Mouse (Mus musculus): ENCODE data around the gene Slc6a20b.

Gene Slc6a20b

DNA sequence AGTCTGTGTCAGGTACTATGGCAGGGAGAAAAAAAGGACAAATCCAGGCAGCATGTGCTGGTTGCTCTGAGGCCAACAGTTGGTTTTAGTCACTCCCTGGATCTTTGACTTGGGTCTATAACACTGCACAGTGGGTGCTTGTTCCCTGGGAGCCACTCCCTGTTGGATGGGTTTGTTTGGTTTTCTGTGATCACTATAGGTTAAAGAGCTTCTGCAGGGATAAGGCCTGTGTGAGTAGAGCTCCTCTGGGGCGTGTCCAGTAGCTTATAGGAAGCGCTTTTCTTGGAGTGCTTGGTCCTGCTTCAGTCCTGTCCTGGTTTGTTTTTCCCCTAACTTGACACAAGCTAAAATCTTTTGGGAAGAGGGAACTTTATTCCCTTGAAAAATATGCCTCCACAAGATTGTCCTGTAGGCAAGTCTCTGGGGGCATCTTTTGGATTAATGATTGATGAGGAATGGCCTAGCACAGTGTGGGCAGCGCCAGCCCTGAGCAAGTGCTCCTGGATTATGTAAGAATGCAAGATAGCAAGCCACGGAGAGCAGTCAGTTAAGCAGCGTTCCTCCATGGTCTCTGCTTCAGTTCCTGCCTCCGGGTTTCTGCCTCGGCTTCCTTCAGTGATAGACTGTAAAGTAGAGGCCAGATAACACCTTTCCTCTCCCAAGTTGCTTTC is 43.0 kb downstream of the Slc6a20b start:
- no peak for DNase-seq (ENCODE audit: low spot score in 2 of 2)

DNA sequence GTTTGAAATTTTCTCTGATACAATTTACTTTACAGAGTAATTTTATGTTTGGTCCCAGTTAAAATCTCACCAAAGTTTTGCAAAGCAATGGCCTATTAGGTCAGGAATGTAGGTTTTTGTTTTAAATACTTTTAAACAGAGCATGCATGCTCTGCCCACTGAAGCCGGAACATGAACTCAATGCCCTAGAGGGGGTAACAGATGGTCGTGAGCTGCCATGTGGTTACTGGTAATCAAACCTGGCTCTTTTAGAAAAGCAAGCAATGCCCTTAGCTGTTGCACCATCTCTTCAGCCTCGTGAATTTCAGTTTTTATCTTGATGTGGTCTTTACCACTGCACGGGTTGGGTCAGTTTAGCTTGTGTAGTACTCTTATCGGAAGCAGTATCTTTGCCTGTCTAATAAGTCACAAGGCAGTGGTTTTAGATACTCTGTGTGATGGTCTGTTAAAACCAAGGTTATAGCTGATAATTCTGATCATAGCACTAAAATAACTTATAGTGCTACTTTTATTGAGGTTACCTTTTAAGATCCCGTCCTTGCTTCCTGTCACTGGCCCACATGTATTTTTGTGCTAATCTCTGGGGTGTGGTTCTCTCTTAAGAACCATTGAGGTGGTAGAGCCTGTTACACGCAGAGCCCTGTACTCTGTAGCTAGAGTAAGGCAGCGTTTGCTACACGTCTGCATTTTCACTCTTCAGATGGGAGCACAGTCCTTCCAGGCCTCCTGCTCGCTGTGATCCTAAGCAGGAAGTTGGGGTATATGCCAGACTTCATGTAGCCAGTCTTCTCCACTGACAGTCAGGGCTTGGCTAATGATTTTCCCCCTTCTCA is 54.8 kb downstream of the Slc6a20b start:
- DNase-seq (ENCODE audit: low spot score in 2 of 2) = no peak

DNA sequence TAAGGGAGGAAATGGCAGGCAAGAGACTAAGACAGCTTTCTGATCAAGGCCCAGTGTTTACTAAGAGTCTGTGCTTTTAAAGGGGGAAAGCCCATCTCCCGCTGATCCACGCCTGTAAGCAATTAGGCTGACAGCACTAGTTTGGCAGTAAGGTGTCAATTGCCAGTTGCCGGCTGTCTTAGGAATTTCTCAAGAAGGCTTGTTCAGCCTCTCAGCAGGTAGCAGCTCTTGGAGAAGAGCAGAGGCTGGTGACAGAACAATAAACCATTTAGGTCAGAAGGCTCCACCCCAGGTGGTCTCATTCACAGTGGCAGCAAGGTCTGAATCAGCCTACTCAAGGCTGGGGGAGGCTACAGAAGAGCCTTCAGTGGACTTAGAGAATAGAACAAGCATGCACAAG is 77.8 kb downstream of the Slc6a20b start:
- DNase-seq (ENCODE audit: low spot score in 2 of 2) = no peak
